Mouse (Mus musculus): Measurements from ENCODE around the gene 1110008L16Rik.

DNA sequence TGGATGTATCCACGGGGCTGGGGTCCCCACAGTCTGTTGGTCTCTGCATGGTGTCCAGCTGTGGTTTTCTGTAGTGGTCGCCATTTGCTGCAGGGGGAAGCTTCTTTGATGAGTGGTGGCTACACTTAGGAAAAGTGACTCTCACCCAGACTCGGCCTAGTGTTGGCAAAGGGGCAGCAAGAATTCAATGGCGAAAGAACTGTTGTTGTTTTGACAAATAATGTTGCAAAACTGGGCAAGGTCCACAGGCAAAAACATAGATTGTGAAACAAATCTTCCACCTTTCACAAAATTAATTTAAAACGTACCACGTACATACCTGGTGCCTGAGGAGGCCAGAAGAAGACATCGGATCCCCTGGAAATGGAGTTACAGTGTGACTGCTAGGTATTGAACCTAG, 126.9 kb downstream of the 1110008L16Rik start:
- TF ChIP-seq POLR2A (IDR thresholded peaks at IDR 0.05; ENCODE audit: borderline replicate concordance, extremely low read depth, insufficient read depth, insufficient read length, poor library complexity, severe bottlenecking) (no peak), CTCF (IDR thresholded peaks at IDR 0.05; ENCODE audit: borderline replicate concordance, extremely low read depth, insufficient read depth, insufficient read length) (no peak)

Data from brain, embryonic 14.5 days (tissue).